Mouse (Mus musculus) spleen, postnatal 0 days (tissue): ENCODE data around the gene Camkmt. TPM values are rescaled to one million over a fixed set of nuclear protein-coding genes. Genes with fewer than 3 reads are reported as not detected.

Source experiments
- polyA plus RNA-seq: library from polyadenylated mRNA; unstranded; fragments of >200 nt; fragmentation: Nextera tagmentation; extraction: Ambion mirVana; gene quantifications from 2 replicates; pipeline ENCODE4 v1.2.1, GENCODE M21; 2015

The Camkmt gene
- polyA plus RNA-seq = 2.9 and 4.0 TPM in 2 replicates

DNA sequence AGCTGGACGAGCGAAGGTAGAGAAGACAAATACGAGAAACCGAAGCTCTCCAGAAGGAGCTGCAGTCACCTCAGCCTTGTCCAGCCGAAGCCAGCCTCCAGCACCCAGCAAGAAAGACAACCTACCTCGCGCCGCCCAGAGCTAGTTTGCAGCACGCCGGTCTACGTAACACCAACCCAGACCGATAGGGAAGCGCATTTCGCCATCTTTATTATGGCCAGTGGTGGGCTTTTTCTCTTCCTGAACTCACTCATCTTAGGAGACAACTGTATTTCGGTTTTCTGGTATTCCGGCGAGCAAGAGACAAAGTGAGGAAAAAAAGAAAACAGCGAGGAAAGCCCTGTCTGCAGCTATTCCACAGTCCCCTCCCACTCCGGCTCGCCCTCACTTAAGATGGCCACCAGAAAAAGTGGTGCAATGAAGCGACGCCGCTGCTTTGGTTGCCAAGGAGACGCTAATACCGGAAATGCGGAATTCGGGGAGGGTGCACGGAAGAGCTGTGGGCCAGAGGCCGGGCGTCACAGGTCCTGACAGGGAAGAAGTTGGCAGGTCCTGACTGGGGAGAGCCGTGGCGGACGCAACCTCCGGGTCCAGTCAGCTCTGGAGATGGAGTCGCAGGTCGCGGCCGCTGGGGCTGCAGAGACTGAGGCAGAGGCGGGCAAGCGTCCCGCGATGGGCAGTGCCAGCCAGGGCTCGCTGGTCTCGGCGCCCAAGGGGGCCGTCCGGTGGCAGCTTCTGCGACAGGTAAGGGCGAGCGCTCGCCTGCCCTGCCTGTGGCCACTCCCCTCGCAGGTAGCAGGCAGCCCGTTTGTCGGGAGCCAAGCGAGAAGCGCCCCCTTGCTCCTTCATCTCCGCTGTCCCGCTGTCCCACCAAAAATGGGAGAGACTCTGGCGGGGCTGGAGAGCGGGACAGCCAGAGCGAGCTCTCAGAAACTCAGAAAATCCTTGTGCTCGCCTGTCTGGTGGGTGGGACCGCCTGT is at the start of gene Camkmt, which contains the start of gene Prepl:
Gene Camkmt (plus strand): TSS at position 433 of the 980 bp plus-strand sequence.
Gene Prepl (minus strand): TSS at position 122 of the 980 bp plus-strand sequence.

Other genes with a start within 250 kb of the Camkmt start
- gene Ppm1b, start 133.8 kb upstream of the Camkmt start, polyA plus RNA-seq = 53.1 and 53.9 TPM in 2 replicates
- gene Slc3a1, start 62.2 kb upstream of the Camkmt start, polyA plus RNA-seq = 0.11 and 0.13 TPM in 2 replicates
- gene Prepl, start 311 bp upstream of the Camkmt start, polyA plus RNA-seq = 6.1 and 6.9 TPM in 2 replicates